Mouse (Mus musculus) megakaryocyte, embryonic 14.5 days (primary cell): ENCODE results near the gene Ank3.

Source experiments
- FLI1 ChIP-seq: IDR thresholded peaks from 2 replicates; pipeline ENCODE4 v1.6.1; 2012; ENCODE audit warnings: low read length, inconsistent platforms, mixed read lengths
- GATA1 ChIP-seq: IDR thresholded peaks from 3 replicates; pipeline ENCODE4 v1.6.1; 2012; ENCODE audit warnings: mixed read lengths, low read length, inconsistent platforms, borderline replicate concordance

DNA sequence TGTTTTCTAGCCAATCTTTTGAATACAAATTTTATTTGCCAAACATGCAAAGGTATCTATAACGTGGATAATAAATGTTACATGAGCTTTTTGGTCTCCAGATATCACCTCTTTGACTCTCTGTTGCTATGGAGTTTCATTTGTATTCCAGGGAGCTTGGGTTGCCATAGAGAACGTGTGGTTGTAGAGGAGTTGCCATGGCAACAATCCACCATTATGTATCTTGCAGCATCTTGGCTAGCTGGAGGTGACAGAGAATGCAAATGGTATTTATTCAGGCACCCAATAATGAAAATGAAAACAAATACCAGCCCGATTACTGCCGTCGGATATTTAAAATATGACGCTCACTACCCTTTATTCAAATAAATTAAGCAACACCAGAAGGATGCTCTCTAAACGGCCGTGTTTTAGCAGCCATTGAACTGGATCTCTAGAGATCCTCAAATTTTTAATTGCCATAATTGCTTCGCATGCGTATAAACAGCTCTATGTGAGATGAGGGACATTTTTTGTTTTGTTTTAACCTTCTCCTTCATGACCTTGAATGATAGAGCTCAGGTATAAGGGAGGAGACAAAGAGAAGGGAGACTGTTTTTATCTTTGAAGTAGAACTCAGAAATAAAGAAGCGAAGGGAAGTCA, 67.1 kb downstream of the Ank3 start:
- TF ChIP-seq GATA1 (no peak), FLI1 (no peak)
